Mouse (Mus musculus): Measurements from ENCODE around the gene B430218F22Rik. TPM values are rescaled to one million over a fixed set of nuclear protein-coding genes. Genes with fewer than 3 reads are reported as not detected.

B430218F22Rik gene
- polyA plus RNA-seq, 1 experiment from 2014 or later = 1.8 TPM

DNA sequence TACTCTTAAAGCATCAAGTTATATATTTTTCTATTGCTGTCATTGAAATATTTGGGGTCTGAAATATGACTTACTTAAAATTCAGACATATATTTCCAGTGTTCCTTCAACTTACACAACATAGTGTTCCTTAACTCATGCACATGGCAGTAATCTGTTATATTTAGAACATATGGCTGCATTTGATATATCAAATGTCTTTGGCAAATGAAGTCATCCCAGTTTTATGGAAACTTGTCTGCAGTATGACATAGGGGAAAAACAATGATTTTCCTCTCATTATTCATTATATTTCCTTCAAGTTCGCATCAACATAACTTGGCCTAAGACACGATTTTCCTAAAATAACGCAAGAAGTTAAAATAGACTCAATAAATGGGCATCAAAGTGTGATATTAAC is 9.4 kb downstream of the B430218F22Rik start:
- H3K9ac ChIP-seq (replicated peaks; ENCODE audit: low read length) = no peak overlapping the region
- no peaks in the 10 kb centered on the region for H3K36me3 ChIP-seq (ENCODE audit: control insufficient read depth, insufficient read depth, low read length)
- H3K27ac ChIP-seq (replicated peaks; ENCODE audit: low read depth, low read length) = no peak overlapping the region
- H3K9me3 ChIP-seq (ENCODE audit: control insufficient read depth, low read length) = no peaks in the 10 kb centered on the region
- H3K4me1 ChIP-seq (ENCODE audit: control insufficient read depth, insufficient read depth, low read length) = no peaks in the 10 kb centered on the region
- H3K4me3 ChIP-seq (replicated peaks; ENCODE audit: low read depth, low read length) = no peak overlapping the region
- no peaks in the 10 kb centered on the region for H3K27me3 ChIP-seq (ENCODE audit: control insufficient read depth, insufficient read depth, low read length)
- H3K4me2 ChIP-seq (ENCODE audit: low read length) = no peak overlapping the region
- DNase-seq (no peak), ATAC-seq (ENCODE audit: low FRiP score, low TSS enrichment) (no peak)
- WGBS = 88% methylated on average over 3 of the region's 3 CpGs

DNA sequence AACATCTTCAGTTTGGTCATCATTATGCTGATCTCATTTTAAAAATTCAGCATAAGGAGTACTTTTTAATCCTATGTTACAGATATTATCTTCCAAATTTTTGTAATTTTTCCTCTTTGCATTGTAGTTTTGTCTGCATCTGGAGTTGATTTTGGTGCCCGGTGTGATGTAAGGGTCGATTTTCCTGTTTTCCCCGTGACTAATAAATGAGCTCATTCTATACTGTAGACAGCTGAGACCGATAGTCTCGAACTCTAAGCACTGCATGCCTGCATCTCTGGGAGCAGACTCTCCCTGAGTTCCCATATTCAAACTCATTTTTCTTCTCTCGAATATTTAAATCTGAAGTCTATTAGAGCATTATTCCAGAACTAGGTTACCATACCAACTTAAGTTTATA is 13.9 kb downstream of the B430218F22Rik start:
- no peak overlapping the region for H3K4me3 ChIP-seq (replicated peaks; ENCODE audit: low read depth, low read length)
- H3K27ac ChIP-seq (replicated peaks; ENCODE audit: low read depth, low read length) = no peak overlapping the region
- 83% methylated on average over 6 of the region's 6 CpGs for WGBS
- H3K27me3 ChIP-seq (ENCODE audit: control insufficient read depth, insufficient read depth, low read length) = no peaks in the 10 kb centered on the region
- ATAC-seq (ENCODE audit: low FRiP score, low TSS enrichment) (no peak), DNase-seq (no peak)
- no peaks in the 10 kb centered on the region for H3K36me3 ChIP-seq (ENCODE audit: control insufficient read depth, insufficient read depth, low read length)
- H3K9me3 ChIP-seq (ENCODE audit: control insufficient read depth, low read length) = no peaks in the 10 kb centered on the region
- H3K4me1 ChIP-seq (ENCODE audit: control insufficient read depth, insufficient read depth, low read length) = no peaks in the 10 kb centered on the region
- H3K9ac ChIP-seq (replicated peaks; ENCODE audit: low read length) = no peak overlapping the region
- H3K4me2 ChIP-seq (ENCODE audit: low read length) = no peak overlapping the region

GRCm38 (mm10) chr13:118403544-118403943 is 17.1 kb downstream of the B430218F22Rik start:
- H3K4me3 ChIP-seq (replicated peaks; ENCODE audit: low read depth, low read length) = no peak overlapping the region
- no peak for ATAC-seq (ENCODE audit: low FRiP score, low TSS enrichment)

DNA sequence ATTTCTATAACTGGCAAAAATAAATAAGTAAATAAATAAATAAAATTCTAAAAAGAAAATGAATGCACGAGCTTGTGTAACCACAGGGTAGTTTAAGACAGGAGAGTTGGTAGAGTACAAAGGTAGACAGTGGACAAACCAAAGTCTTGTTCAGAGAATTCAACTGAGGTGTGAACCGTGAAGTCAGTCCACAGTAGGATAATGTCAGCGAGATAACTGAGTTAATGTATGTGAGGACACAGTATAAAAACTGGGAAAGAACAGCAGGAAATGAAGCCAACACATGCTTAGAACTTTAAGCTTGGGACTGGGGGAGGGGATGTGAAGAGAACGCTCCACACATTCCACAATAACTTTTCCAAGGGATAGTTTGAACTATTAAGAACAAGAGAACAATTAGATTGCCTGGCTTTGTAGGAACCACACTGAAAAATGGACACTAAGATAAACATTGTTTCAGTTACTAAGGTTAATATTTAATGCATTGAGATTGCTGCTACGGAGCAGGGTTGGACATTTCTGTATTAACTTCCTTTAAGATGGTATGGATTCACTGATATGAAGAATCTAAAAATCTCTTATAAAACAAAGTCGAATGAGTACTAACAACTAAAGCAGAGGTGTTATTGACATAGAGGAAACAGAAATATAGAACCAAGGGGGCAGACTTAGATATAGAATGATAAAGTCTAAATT is 25.0 kb downstream of the B430218F22Rik start:
- no peak overlapping the region for H3K9ac ChIP-seq (replicated peaks; ENCODE audit: low read length)
- ATAC-seq (ENCODE audit: low FRiP score, low TSS enrichment) = no peak
- no peak overlapping the region for H3K4me3 ChIP-seq (replicated peaks; ENCODE audit: low read depth, low read length)
- no peak overlapping the region for H3K4me2 ChIP-seq (ENCODE audit: low read length)
- DNase-seq = no peak
- H3K27ac ChIP-seq (replicated peaks; ENCODE audit: low read depth, low read length) = no peak overlapping the region
- 85% methylated on average over 6 of the region's 6 CpGs for WGBS
- no peaks in the 10 kb centered on the region for H3K36me3 ChIP-seq (ENCODE audit: control insufficient read depth, insufficient read depth, low read length)
- no peaks in the 10 kb centered on the region for H3K27me3 ChIP-seq (ENCODE audit: control insufficient read depth, insufficient read depth, low read length)
- H3K9me3 ChIP-seq (ENCODE audit: control insufficient read depth, low read length) = no peaks in the 10 kb centered on the region
- no peaks in the 10 kb centered on the region for H3K4me1 ChIP-seq (ENCODE audit: control insufficient read depth, insufficient read depth, low read length)

More at GRCm38 (mm10) chr13:118403544-118403943, 17.1 kb downstream of the B430218F22Rik start:
- no peaks in the 10 kb centered on the region for H3K27me3 ChIP-seq (ENCODE audit: control insufficient read depth, insufficient read depth, low read length)
- no peak overlapping the region for H3K27ac ChIP-seq (replicated peaks; ENCODE audit: low read depth, low read length)
- no peak overlapping the region for H3K9ac ChIP-seq (replicated peaks; ENCODE audit: low read length)
- H3K36me3 ChIP-seq (ENCODE audit: control insufficient read depth, insufficient read depth, low read length) = no peaks in the 10 kb centered on the region
- no peak overlapping the region for H3K4me2 ChIP-seq (ENCODE audit: low read length)
- H3K4me1 ChIP-seq (ENCODE audit: control insufficient read depth, insufficient read depth, low read length) = no peaks in the 10 kb centered on the region
- DNase-seq = peak; percentile 93
- H3K9me3 ChIP-seq (ENCODE audit: control insufficient read depth, low read length) = no peaks in the 10 kb centered on the region

DNA sequence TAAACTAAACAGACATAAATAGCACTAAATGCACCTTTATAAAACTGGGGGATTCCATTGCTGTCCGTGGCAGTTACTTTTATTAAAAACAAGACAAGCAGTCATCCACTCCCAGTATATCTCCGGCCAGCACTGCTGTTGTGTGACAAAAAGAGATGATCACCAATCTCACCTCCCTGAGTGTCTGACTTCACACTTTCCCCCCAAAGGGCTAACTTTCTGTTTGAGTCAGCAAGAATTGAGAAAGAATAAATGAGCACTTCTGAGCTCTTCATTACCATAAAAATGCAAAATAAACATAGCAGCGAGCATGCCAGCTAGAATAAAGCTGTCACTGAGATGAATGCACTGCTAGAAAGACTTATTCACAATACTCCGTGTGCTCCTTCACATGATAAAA is 31.7 kb downstream of the B430218F22Rik start:
- Histone ChIP-seq H3K4me1 (ENCODE audit: control insufficient read depth, insufficient read depth, low read length) (no peaks in the 10 kb centered on the region), H3K36me3 (ENCODE audit: control insufficient read depth, insufficient read depth, low read length) (no peaks in the 10 kb centered on the region), H3K4me3 (replicated peaks; ENCODE audit: low read depth, low read length) (no peak overlapping the region), H3K4me2 (ENCODE audit: low read length) (no peak overlapping the region), H3K9me3 (ENCODE audit: control insufficient read depth, low read length) (no peaks in the 10 kb centered on the region), H3K9ac (replicated peaks; ENCODE audit: low read length) (no peak overlapping the region), H3K27ac (replicated peaks; ENCODE audit: low read depth, low read length) (no peak overlapping the region), H3K27me3 (ENCODE audit: control insufficient read depth, insufficient read depth, low read length) (no peaks in the 10 kb centered on the region)
- ATAC-seq (ENCODE audit: low FRiP score, low TSS enrichment) (no peak), DNase-seq (peak; percentile 21)
- WGBS = 31% methylated on average over 4 of the region's 4 CpGs

DNA sequence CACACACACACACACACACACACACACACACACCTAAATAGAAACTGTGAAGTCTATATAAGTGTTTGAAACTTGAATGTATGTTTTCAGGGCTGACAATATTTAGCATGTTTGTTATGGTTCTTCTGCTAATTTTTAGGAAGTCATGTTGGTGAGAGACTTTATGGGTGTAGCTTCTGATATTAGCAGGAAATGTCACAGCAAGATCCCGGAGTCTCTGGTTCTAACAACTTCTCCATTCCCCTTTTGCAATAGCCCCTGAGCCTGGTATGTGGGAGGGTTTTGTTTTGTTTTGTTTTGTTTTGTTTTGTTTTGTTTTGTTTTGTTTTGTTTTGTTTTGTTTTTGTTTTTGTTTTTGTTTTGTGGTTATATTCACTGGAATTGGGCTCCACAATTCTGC is 34.0 kb downstream of the B430218F22Rik start:
- no peak overlapping the region for H3K27ac ChIP-seq (replicated peaks; ENCODE audit: low read depth, low read length)
- no peak for DNase-seq
- H3K4me3 ChIP-seq (replicated peaks; ENCODE audit: low read depth, low read length) = no peak overlapping the region
- no peaks in the 10 kb centered on the region for H3K9me3 ChIP-seq (ENCODE audit: control insufficient read depth, low read length)
- 97% methylated on average over 1 of the region's 1 CpGs for WGBS
- H3K36me3 ChIP-seq (ENCODE audit: control insufficient read depth, insufficient read depth, low read length) = no peaks in the 10 kb centered on the region
- H3K4me2 ChIP-seq (ENCODE audit: low read length) = no peak overlapping the region
- H3K4me1 ChIP-seq (ENCODE audit: control insufficient read depth, insufficient read depth, low read length) = no peaks in the 10 kb centered on the region
- no peaks in the 10 kb centered on the region for H3K27me3 ChIP-seq (ENCODE audit: control insufficient read depth, insufficient read depth, low read length)
- ATAC-seq (ENCODE audit: low FRiP score, low TSS enrichment) = no peak
- H3K9ac ChIP-seq (replicated peaks; ENCODE audit: low read length) = no peak overlapping the region

DNA sequence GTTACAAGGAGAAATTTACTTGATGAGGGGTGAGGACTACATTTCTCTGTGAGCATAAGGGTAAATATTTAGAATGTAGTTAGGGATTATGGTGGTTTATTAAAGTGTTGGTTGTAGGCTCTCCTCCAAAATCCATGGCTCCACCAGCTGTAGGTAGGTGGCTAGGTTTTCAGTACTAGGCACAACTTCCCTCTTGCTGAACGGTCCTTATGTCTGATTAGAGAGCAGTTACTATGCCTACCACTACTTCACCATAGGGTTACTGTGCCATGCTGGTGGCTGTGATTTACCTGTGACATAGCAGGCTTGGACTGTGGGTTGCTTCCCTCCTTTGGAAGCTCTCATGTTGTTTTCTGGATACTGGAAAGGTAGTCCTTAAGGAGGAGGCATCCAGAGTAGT is 34.4 kb downstream of the B430218F22Rik start:
- Histone ChIP-seq H3K27ac (replicated peaks; ENCODE audit: low read depth, low read length) (no peak overlapping the region), H3K9me3 (ENCODE audit: control insufficient read depth, low read length) (no peaks in the 10 kb centered on the region), H3K9ac (replicated peaks; ENCODE audit: low read length) (no peak overlapping the region), H3K4me2 (ENCODE audit: low read length) (no peak overlapping the region), H3K4me3 (replicated peaks; ENCODE audit: low read depth, low read length) (no peak overlapping the region), H3K27me3 (ENCODE audit: control insufficient read depth, insufficient read depth, low read length) (no peaks in the 10 kb centered on the region), H3K4me1 (ENCODE audit: control insufficient read depth, insufficient read depth, low read length) (no peaks in the 10 kb centered on the region), H3K36me3 (ENCODE audit: control insufficient read depth, insufficient read depth, low read length) (no peaks in the 10 kb centered on the region)
- ATAC-seq (ENCODE audit: low FRiP score, low TSS enrichment) (no peak), DNase-seq (no peak)
- whole genome bisulfite sequencing = 82% methylated on average over 1 of the region's 1 CpGs

Other genes starting within 250 kb of the B430218F22Rik start
- 27.2 TPM in 2 replicates for gene Mrps30, start 622 bp downstream of the B430218F22Rik start, polyA plus RNA-seq (2014; fragmentation: Nextera tagmentation; extraction: Ambion mirVana)

Data from midbrain, embryonic 14.5 days (tissue).